Mouse (Mus musculus): ENCODE results near the gene Aox3.

Aox3 gene

DNA sequence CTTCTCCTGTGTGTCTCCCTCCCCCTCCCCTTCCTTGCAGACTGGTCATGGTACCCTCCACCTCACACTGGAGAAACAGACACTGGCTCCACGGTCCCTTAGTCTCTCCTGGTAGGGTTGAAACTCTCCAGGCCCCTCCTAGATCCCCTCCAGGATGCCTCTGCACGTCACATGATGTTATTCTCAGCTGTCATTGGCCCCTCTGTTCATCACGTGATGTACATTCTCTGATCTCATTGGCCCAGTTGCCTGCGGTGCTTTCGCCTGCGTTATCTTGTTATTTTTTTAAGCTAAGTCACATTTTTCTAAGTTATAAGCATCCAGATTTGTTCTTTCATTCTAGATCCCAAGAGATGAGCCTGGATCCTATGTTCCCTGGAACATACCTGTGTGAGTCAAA lies 7.2 kb upstream of the Aox3 start:
- in situ Hi-C loops (cut with MboI, MseI): loop anchor here (10.0 kb wide), 1 partner anchor 311 kb away; no protein-coding TSS in a partner anchor

DNA sequence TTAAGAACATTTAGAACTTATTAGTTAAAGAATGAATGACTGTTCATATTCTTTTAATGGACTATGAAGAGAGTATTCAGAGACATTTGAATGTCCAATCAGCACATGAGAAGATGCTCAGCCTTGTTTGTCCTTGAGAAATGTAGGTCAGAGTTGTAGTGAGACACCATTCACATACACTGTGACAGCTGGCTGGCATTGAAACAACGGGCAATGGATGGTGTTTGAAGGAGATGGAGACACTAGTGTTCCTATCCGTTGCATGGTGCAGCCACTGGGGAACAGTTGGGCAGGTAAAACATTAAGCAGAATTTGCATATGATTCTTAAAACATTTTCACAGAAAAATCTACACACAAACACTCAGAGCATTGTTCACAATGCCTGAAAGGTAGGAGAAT lies 5.9 kb upstream of the Aox3 start:
- in situ Hi-C loops (cut with MboI, MseI): loop anchor here (10.0 kb wide), 1 partner anchor 312 kb away; no protein-coding TSS in a partner anchor

DNA sequence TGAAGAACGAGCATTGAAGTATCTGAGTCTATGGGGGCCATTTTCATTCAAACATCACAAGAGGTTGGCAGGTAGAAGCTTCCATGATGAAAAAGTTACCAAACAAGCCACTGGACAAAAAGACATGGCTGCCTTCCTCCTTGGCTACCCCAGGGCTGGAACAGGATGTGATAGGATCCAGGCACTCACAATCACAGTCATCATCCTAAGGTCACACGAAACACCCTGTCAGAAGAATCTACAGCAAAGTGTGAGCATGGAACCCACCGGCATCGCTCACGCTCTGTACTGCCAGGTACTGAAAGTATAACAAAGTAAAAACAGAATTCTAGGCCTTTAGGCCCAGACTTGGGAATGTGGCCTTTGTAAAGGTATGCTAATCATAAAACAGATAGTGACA lies 2.7 kb upstream of the Aox3 start:
- in situ Hi-C loops (cut with MboI, MseI): no loop called here

DNA sequence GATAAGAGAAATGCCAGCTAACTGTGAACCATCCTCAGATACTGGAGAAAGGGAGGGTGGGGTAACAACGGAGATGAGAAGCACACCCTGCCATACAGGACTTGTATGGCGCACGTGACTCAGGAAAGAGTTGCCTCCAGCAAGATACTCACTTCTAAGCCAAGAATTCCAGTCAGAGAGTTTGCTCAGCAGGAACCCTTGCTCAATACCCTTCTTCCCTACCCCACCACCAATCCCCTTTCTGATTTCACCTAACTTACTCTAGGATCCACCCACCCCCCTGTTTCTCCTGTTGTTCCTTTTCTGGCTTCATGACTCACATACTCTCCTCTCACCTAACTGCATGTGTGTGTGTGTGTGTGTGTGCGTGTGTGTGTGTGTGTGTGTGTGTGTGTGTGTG lies 1.6 kb upstream of the Aox3 start:
- in situ Hi-C loops (cut with MboI, MseI): no loop called here

DNA sequence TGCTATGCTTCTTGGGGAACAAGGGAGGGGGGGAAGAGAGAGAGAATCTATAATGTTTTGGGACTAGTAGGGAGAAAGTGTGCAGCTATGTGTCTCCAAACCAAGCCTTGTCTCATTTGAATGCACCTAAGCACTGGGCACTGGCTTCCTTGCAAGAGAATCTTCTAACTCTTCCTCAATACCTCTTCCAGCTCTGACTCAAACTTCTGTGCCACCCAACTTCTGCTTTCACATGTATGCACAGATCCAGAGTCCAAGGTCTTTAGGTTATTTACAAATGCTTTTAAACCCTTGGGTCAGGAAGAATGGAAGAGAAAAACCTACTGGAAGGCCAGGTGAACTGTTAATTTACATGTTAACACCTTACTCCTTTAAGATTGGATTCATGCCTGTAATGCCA lies 511 bp downstream of the Aox3 start:
- in situ Hi-C loops (cut with MboI, MseI): no loop called here

DNA sequence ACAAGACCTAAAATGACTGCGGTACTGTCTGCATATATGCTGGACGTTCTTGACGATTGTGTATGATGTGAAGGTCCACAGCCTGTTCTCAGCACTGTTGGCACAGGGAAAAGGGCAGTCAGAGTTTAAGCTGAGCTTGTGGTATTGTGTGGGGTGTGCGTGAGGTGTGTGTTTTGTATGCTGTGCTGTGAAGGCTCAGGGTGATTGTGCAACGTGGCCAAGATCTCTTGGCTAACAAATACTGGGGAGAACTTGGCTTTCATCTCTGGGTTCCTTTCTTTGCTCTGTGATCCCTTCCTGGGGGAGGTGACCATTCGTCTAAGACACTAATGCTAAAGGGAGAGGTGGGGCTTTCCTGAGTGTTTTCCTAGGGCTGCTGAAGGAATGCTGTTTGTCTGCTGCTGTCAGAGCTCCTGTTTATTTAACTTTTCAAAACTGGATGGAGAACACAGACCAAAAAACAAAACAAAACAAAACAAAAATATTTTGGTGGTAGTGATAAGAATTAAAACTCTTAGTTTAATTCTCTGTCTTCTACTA lies 1.2 kb downstream of the Aox3 start:
- in situ Hi-C loops (cut with MboI, MseI): no loop called here

DNA sequence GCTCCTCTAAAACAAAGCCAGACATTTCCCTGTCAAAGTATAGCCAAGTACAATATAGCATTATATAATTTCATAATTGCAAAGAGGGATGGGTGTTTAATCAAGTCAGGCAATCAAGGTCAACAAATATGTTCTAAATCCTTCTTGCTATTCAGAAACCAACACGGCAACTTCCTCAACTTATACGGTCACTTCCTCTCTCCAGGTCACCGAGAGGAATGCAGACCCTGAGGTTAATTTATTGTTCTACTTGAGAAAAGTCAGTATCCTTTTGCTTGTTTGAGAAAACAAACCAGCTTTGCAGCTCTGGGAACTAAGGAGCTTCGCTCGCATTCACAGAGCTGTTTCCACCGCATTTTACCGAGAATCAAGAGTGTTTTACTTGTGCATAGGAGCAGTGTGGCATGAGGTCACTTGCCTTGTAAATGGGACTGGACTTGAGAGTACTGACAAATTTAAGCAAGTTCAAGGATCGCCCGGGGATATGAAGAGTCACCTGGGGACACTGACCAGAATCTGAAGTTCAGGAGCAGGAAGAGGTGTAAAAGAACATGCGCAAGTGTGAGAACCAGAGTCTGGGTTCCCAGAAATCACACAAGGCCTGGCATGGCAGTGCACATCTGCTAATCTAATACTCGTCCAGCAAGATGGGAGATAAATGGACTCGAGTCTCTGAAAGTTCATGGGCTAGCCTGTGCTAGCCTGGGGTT lies 1.9 kb downstream of the Aox3 start:
- in situ Hi-C loops (cut with MboI, MseI): no loop called here

DNA sequence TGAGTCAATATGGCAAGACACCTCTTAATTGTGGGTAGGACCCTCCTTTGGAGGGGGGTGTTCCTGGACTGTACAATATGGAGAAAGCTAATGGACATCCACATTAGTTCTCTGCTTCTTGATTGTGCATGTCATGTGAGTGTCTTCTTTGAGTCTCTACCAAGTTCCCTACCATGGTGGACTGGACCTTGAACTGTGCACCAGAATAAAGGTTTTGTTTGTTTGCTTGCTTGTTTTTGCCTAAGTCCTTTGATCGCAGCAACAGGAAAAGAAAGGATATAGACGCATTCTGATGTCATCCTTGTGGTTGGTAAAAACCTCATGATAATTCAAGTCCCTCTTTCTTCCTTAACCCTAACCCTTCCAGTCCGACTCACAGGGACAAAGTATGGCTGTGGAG lies 5.3 kb downstream of the Aox3 start:
- in situ Hi-C loops (cut with MboI, MseI): no loop called here

DNA sequence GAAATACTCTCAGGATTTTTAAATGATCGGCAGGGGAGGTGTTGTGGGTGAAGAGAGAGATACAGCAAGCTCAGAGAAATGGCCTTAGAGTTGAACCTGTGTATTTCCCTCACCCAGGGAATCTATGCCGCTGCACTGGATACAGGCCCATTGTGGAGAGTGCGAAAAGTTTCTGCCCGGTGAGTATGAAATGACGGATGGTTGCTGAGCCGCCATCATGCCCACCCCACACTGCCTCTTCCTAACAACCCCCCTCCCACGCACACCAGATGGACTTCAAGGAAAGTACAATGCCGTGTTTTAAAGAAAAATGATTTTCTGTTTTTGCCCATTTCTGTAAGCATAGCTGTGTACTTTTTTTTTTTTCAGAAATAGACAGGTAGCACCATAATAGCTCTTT lies 12.0 kb downstream of the Aox3 start:
- in situ Hi-C loops (cut with MboI, MseI): loop anchor here (25.0 kb wide), 1 partner anchor 1413 kb away; no protein-coding TSS in a partner anchor

DNA sequence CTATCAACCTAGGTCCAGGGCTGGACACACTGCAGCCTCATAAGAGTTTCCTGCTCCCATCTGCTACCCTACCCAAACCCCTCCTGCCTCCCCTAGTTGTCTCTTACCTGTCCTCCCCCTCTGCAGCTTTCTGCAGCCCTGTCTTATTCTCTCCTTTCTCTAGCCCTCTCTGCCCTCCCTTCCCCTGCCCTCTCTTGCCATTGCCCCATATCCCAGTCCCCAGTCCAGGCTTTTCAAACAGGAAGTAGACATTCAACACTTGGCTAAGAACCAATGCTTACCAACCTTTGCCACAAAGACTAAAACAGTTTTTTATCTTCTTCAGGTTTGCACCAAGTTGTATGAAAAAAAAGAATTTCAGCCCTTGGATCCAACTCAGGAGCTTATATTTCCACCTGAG lies 25.0 kb downstream of the Aox3 start:
- in situ Hi-C loops (cut with MboI, MseI): loop anchor here (25.0 kb wide), 1 partner anchor 1426 kb away; no protein-coding TSS in a partner anchor

DNA sequence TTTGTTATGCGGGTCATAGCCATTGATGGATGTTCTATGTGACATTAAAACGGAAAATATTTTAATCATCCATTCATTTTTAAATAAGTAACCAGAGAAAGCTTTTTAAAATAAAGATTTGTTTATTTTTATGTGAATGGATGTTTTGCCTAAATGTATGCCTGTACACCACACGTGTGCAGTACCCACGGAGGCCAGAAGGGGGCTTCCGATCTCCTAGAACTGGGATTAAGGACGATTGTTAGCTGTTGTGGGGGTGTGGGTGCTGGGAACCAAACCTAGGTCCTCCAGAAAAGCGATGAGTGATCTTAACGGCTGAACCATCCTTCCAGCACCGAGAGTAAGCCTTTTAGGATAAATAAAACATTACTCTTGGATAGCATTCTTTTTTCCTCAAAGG lies 26.1 kb downstream of the Aox3 start:
- in situ Hi-C loops (cut with MboI, MseI): loop anchor here (25.0 kb wide), 1 partner anchor 1427 kb away; no protein-coding TSS in a partner anchor

DNA sequence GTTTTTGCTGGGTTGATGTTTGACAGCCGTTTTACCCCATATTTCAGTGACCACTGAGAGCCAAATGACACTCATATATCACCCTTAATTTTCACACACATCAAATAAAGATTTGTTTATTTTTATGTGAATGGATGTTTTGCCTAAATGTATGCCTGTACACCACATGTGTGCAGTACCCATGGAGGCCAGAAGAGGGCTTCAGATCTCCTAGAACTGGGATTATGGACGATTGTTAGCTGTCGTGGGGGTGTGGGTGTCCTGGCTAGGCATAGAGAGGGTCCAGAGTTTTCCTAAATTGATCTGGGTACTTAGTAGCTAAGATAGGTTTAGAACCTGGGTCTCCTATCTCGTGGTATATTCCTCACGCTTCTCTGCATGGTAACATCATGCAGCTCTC lies 27.7 kb downstream of the Aox3 start:
- in situ Hi-C loops (cut with MboI, MseI): loop anchor here (25.0 kb wide), 1 partner anchor 1428 kb away; no protein-coding TSS in a partner anchor

DNA sequence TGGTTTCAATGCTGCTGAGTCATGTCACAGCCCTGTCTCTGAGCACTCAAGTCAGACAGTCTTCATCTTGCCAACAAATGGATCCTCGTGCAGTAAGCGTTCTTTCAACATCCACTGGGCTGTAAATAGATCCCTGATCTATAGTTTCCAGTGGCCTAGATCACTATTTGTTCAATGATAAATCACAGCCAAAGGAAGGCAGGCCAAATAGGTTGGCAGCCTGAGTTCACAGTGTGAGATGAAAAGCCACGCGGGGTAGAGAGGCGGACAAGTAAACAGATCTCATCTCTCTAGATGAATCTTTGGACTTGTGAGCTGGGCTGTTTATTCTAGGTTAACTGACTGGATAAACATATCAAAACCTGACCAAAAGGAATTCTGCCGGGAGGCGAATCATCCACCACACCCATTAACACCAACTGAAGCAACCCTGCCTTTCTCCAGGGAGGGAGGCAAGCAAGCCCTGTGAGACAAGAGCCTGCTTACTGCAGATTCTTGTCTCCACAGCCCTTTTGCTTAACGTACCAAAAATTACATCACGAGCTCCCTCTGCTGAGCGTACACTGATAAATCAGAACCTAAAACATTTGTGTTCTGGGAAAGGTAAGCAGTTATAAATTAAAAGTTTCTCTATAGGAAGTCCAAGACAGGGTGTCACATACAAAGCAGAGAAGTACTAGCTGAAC lies 31.6 kb downstream of the Aox3 start:
- in situ Hi-C loops (cut with MboI, MseI): loop anchor here (5.0 to 25.0 kb wide), 2 partner anchors 143 to 1432 kb away; no protein-coding TSS in a partner anchor

DNA sequence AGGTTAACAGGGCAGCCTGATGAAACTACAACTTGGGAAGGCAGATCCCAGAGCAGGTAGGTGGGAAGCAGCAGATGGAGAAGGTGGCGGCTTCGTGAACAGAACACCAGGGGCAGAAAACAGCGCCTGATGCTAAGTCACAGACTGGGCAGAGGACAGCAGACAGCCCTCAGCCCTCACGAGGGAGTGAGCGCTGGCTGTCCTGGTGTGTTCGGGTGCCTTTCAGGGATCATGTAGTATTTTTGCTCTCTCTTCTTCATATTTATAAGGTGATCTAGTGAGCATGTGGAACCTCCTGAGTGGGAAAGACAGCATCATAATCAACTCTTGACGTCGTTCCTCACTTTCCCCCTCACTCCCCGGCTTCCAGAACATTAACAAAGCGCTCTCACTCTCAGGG lies 33.1 kb downstream of the Aox3 start:
- in situ Hi-C loops (cut with MboI, MseI): loop anchor here (5.0 to 25.0 kb wide), 2 partner anchors 141 to 1434 kb away; no protein-coding TSS in a partner anchor

DNA sequence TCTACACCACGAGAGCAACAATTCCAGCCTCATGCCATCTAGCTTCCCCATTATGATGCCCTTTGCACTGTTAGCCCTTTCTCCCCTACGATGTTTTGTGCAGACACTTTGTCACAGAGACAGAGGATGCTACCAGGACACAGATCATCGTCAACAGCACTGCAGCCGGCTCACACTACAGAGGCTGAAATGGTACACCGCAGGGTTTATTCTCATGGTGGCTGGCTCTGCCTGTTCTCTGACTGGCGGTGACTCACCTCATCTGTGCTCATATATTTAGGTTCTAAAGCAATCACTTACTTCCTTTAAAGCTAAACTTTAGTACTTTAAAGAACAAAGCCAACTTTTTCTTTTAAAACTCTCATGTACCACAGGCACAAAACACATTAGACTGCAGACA lies 34.8 kb downstream of the Aox3 start:
- in situ Hi-C loops (cut with MboI, MseI): loop anchor here (5.0 to 25.0 kb wide), 2 partner anchors 140 to 1435 kb away; no protein-coding TSS in a partner anchor

DNA sequence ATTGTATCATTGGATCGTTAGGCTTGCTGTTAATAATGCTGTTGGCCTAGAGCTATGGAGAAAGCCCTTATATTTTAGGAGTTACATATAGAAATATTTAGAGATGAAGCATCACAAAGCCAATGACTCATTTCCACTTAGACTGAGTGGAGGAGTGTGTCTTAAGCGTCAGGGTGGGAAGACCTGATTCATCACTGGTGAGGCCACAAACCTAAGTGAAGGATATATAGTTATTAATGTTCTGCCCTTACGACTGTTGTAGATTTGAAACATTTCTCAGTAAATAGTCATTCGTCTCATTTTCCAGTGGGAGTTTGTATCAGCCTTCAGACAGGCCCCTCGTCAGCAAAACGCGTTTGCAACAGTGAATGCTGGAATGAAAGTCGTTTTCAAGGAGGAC lies 39.3 kb downstream of the Aox3 start:
- in situ Hi-C loops (cut with MboI, MseI): loop anchor here (25.0 kb wide), 1 partner anchor 1590 kb away; no protein-coding TSS in a partner anchor

DNA sequence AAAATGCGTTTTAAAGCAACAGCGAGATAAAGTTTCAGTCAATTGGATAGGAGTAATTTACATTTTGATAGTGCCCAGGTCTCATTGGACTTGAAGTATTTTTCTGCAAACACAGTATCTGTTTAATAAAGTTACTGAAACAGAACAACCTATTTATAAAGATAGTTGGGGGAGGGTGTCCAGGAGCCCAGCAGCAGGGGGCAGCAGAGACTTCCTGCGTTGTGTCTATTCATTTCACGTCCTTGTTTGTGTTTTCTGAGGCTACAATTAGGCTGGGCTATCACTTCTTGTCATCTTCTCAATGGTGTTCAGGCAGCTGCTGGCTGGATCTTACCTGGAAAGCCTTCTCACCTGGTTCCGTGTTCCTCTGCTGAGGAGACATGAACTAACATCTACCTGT lies 43.8 kb downstream of the Aox3 start:
- in situ Hi-C loops (cut with MboI, MseI): loop anchor here (25.0 kb wide), 1 partner anchor 1594 kb away; no protein-coding TSS in a partner anchor

DNA sequence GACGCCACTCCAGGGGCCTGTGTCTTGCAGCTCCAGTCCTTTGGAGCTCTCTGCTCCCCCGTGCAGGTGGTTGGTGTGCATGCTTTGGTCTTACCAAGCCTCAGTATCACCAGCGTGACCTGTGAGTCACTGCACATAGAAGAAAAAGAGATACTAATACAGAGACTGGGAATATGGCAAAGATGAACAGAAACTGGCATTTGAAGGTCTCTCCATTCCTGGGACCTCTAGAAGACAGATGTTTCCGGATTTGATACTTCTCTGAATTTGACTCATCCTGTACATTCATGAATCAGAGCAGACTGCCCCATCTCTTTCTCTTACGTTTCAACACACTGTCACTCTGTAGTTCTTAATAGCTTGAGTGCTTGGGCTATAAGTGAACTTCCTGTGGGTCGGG lies 57.0 kb downstream of the Aox3 start:
- in situ Hi-C loops (cut with MboI, MseI): loop anchor here (10.0 to 25.0 kb wide), 2 partner anchors 1145 to 1608 kb away; no protein-coding TSS in a partner anchor

DNA sequence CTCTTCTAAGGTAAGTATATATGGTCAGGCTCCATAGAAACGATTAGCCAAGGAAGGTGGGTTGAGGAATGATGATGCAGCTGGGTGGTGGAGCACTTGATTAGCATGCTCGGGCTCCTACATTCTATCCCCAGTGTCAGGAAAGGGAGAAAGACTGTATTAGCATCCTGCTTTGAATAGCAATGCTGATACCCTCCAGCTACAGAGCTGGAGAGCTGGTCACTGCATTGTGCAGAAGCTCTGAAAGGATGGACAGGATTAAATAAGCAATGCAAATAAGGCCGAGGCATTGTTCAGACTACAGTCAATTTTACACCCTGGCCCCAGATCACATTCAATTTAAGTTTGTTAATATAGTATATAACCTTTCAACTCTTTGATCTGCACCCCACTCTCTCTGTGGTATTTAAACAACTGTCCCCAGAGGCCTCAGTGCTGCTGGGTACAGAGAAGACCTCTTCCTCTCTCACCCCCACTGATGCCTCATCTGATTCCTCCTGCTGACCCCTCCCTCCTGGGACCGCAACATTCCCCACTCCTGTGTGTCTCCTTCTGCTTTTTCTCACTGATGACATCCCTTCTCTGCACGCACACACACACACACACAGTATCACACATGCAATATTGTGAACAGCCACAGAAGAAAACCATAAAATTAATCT lies 75.7 kb downstream of the Aox3 start:
- in situ Hi-C loops (cut with MboI, MseI): no loop called here

DNA sequence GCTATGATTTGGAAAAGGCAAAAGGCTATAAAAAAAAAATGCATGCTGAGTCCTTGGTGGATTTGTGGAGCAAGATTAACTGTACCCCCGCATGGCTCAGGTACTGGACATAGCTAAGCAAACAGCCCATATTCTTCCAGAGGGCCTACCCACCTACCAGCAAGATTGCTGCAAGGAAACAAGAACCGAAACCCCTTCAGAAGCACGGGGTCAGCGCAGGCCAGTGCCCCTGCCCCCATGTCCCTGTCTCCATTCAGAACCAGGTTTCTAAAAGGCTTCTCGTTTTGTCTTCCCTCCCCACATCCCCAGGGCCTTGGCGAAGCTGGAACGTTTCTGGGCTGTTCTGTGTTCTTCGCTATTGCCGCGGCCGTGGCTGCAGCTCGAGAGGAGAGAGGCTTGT lies 81.4 kb downstream of the Aox3 start:
- in situ Hi-C loops (cut with MboI, MseI): no loop called here

DNA sequence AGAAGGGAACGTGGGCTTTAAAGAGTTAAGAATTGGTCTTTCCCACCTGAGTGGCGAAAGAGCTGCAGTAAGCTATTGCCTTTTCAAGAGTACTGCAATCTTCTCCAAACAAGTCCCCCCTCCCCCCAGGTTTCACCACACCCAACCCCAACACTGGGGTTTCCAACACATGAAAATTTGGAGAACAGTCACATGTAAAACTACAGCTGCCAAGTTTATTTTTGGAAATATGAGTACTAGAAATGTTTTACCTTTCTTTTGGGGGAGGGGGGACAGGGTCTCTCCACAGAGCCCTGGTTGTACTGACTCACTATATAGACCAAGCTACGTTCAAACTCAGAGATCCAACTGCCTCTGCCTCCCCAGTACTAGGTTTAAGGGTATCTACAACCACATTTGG lies 82.1 kb downstream of the Aox3 start:
- in situ Hi-C loops (cut with MboI, MseI): no loop called here

DNA sequence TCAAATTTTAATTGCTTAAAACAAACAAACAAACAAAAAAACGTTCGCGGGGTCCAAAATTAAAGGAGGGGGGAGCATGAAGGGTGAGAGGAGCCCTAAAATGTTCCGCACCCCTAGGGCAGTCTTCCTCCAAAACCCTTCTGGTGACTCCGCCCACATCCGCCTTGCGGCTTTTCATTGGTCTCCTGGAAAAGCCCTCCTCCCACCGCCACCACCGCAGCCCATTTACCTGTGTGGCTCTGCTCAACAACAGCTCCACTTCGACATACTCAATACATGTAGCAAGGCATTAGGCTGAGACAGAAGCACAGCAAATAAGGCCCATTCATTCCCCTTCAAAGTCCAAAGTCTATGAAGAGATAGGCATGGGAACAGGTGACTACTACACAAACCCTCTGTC lies 82.6 kb downstream of the Aox3 start:
- in situ Hi-C loops (cut with MboI, MseI): no loop called here

Measured in regulatory T cell (primary cell).